Mouse (Mus musculus) gastrocnemius, adult 2 months (tissue): ENCODE data around the gene Fastk. TPM values are rescaled to one million over a fixed set of nuclear protein-coding genes. Genes with fewer than 3 reads are reported as not detected.

ENCODE experiments used
- DNase-seq: peaks from one replicate; pipeline ENCODE4 v3.0.0; 2022
- H3K27ac ChIP-seq: fragments of 200-600 bp; 2 replicates; pipeline ENCODE4 v1.8.1; 2022; ENCODE audit warnings: mild to moderate bottlenecking
- H3K4me3 ChIP-seq: fragments of 200-600 bp; 2 replicates; pipeline ENCODE4 v1.8.1; 2022; ENCODE audit warnings: mild to moderate bottlenecking, moderate library complexity
- CTCF ChIP-seq: fragments of 200-600 bp; IDR thresholded peaks from 2 replicates; pipeline ENCODE4 v1.8.1; 2022; ENCODE audit warnings: antibody characterized with exemption, mild to moderate bottlenecking, moderate library complexity
- intact Hi-C: fragments of 180-260 bp; cut with DNase I; formaldehyde crosslinking; loops from one replicate; pipeline ENCODE4 v1.15.1; 2025
- total RNA-seq, 2 experiments: library from RNA; stranded (reverse); gene quantifications; 2 replicates each; pipeline ENCODE4 v1.2.3; 2021

Gene Fastk
- total RNA-seq, 2 experiments from 2014 or later = 163 to 214 TPM

DNA sequence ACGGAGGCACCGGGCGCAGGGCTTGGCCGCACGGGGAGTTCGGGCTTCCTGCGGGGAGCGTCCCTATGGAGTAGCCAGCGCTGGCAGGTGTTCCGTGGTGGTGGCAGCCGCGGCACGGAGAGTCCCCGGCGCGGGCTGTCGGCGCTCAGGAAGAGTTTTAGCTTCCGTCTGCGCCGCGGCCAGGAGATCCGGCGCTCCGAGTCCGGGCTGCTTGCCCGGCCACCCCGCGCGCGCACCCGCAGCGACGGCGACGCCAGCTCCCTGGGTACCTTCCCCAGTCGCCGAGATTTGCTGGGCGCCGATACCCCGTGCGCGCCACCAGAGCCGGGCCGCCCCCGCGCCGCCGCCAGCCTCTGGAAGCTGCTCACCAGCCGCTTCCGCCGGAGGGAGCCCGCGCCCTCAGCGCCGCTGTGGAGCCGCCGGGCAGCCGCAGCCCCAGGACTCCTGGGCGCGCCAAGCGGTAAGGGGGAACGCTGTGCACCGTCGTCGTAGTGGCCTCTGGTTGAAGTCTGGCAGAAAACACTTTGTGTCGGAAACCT lies 29.7 kb upstream of the Fastk start:
- peak overlapping the region; percentile 63 for H3K27ac ChIP-seq
- intact Hi-C loops = loop anchor here (5.0 kb wide), 2 partner anchors 77 to 207 kb away; no protein-coding TSS in a partner anchor
- TF ChIP-seq CTCF = peak; percentile 42
- peak overlapping the region; percentile 73 for H3K4me3 ChIP-seq
- DNase-seq = peak; percentile 71

DNA sequence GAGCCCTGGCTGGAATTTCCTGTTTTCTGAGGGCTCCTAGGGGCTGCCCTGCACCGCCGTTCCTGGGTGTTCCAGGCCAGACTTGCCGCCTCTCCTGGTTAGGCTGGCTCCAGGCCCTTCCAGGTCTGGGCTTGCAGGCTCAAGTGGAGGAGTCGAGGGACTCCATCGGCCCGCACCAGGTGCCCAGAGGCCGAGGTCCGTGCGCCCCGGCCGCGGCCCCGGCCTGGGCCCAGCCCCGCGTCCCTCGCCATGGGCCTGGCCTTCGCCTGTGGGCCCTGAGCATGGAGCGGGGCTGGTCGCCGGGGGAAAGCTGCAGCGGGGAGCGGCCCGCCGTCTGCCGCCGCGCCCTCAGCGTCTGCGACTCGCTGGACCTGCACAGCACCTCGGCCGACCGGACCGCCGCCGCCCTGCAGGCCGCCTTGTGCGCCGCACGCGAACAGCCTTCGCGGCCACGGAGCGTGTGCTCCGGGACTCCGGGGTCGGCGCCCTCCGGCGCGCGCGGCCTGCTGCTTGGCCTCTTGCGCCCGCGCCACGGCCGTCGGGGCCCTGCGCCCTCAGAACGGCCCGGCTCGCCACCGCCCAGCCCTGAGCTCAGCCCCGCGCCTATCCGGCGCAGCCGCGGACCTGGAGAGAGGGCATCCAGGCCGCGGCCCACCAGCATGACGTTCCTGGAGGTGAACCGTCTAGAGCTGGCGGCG lies 29.1 kb upstream of the Fastk start:
- intact Hi-C loops = loop anchor here (5.0 kb wide), 2 partner anchors 77 to 207 kb away; no protein-coding TSS in a partner anchor
- TF ChIP-seq CTCF = no peak
- H3K4me3 ChIP-seq = peak overlapping the region; percentile 73
- H3K27ac ChIP-seq = peak overlapping the region; percentile 63
- DNase-seq = no peak

DNA sequence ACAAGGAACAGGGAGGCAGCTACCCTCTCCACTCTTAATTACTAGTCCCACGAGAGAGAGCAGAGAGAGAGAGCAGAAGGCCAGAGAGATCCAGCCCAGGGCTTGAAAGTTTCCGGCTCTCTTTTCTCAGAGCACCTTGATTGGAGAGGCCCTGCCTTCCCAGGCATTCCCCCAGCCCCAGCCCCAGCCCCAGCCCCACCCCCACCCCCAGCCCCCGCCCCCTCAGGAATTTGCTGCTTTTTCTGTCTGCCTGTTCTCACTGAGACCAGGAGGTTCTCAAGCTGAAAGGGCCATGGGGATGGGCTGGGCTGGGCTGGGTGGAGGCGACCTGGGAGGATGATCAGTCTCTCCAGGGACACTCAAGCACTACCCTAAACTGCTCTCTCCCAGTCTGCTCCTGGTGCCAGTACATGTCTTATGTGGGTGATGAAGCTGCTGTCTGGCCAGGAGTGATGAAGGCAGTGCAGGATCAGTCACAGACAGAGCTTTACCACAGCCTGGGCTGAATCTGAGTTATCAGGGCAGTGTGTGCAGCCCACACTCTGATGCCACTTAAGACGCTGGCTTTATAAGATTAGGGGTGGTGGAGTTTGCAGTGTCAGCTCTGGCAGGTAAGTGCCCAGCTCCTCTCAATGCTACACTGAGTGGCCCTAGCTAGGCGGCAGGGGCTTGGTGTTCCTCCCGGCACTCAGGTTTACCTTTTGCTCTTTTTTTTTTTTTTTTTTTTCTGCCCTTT lies 28.0 kb upstream of the Fastk start:
- no peak overlapping the region for H3K4me3 ChIP-seq
- no peak overlapping the region for H3K27ac ChIP-seq
- DNase-seq = no peak
- TF ChIP-seq CTCF = no peak
- intact Hi-C loops = loop anchor here (5.0 kb wide), 2 partner anchors 76 to 206 kb away; no protein-coding TSS in a partner anchor

DNA sequence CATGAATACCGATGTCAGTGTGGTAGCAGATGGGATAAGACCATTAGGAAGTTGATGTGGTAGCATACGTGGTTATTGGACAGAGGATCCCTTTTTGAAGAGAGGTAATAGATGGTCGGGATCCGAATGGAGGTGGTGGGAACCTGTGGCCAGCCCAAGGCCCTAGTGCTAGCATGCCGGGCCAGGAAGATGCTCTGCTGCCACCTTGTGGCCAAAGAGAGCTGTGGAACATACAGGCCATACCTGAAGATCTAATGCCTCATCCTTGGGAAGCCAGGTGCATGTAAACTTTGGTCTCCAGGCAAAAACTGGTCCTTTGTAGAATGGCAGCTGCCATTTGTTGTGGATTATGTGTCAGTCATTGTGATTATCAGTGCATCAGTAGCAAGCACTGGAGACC lies 25.5 kb upstream of the Fastk start:
- peak; percentile 98 for TF ChIP-seq CTCF
- Histone ChIP-seq H3K27ac (no peak overlapping the region), H3K4me3 (no peak overlapping the region)
- peak; percentile 84 for DNase-seq
- intact Hi-C loops = loop anchor here (1.0 to 5.0 kb wide), 4 partner anchors 18 to 203 kb away; partner anchors contain the start of gene Agap3

DNA sequence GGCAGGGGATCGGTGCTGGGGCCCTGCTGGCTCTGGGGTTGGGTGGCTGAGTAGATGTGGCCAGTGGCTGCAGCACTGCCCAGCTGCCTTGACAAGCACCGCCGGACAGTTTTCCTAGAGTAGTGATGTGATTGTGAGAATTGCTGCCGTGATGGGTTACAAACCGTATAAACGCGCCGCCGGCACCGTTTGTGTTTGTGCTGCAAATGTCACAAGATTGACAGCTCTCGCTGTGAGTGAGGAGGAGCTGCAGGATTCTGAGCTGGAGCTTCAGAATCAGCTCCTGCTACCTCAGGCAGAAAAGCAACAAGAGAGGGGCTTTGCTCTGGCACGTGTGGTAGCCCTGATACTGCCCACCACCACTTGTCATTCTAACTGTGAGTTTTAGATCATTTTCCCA lies 21.7 kb upstream of the Fastk start:
- intact Hi-C loops = no loop called here
- no peak for TF ChIP-seq CTCF
- H3K27ac ChIP-seq = no peak overlapping the region

DNA sequence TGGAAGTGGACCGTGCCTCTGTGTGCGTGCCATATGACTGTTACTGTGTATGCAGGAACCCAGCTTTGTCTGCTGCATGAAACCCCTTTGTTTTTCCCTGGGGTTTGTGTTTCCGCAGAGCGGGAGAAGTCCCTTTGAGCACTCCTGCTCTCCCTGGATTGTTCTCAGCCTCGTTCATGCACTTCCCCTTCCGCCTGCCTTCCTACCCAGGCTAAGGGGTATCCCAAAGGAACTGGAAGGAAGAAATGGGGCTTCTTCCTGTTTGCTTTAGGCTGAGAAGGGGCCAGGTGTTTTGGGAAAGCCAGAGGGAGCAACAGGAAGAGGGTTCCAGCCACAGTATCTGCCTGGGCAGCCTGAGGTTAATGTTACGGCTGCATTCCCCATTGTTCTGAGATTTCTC lies 10.5 kb upstream of the Fastk start:
- peak overlapping the region; percentile 51; the same call in 1 of the 2 replicates for H3K27ac ChIP-seq
- intact Hi-C loops = no loop called here
- no peak for TF ChIP-seq CTCF
- H3K4me3 ChIP-seq = no peak overlapping the region
- no peak for DNase-seq

More for the DNA sequence above, 21.7 kb upstream of the Fastk start:
- no peak overlapping the region for H3K4me3 ChIP-seq
- no peak for DNase-seq

DNA sequence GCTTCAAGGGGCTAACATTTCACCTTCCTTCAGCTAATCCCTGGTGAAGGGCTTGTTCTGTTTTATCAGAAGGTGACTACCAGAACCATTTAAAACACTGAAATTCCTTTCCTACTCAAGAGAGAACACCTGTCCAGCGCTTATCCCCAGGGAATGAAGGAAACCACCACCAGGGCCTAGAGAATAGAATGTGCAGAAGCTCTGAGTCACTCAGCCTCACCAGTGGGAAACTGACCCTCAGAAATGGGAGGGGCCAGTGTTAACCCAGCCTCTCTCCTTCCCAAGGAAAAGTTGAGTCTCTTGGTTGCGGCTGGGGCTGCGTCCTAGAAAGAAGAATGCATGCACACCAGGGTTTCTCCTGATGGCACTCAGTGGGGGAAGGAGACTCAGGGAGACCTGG lies 10.0 kb upstream of the Fastk start:
- H3K27ac ChIP-seq = peak overlapping the region; percentile 51; the same call in 1 of the 2 replicates
- TF ChIP-seq CTCF = no peak
- DNase-seq = no peak
- intact Hi-C loops = no loop called here
- H3K4me3 ChIP-seq = peak overlapping the region; percentile 10; the same call in 1 of the 2 replicates

DNA sequence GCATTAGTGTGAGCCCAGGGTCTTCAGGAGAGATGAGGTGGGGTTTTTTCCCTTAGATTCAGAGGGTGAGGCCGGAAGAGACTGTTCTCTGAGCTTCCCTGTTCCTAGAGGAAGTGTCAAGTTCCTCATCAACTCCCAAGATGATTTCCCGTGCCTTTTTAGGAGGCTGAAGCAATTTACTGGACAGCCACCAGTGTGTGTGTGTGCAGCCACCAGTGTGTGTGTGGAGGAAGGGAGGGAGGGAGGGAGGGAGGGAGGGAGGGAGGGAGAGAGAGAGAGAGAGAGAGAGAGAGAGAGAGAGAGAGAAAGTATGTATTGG lies 8.9 kb upstream of the Fastk start:
- no peak for DNase-seq
- TF ChIP-seq CTCF = no peak
- intact Hi-C loops = loop anchor here (2.0 to 5.0 kb wide), 2 partner anchors 17 to 37 kb away; no protein-coding TSS in a partner anchor
- peak overlapping the region; percentile 88 for H3K4me3 ChIP-seq
- peak overlapping the region; percentile 96 for H3K27ac ChIP-seq

DNA sequence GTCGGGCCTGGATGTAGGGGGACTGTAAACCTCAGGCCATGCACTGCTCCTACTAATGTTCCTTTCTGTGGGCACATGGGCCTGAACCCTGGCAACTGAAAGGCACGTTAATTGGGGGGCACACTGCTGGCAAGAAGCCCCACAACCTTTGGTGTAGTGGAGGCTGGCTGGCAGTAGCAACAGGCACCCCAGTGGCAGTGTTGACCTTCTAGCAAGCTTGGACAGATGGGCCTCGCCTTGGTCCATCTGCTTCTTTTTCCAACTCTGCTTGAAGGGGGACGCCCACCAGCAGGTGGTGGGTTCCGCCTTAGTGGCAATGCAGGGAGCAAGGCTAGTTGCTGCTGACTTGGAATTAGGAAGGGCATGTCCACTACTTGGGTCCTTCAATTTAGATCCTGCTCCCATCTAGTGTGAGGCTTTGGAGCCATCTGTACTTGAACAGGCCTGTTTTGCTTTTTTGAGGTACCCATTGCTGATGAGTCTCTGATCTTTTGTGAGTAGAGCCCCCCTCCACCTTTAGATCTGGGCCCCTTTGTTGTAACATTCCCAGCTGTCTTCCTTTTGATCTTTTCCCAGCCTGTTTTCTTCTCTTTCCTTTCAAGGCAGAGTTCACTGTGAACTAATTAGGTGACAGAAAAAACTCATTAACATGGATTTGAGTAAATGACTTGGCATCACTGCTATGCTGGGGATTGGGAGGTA lies 8.3 kb upstream of the Fastk start:
- intact Hi-C loops = loop anchor here (2.0 to 5.0 kb wide), 2 partner anchors 17 to 36 kb away; no protein-coding TSS in a partner anchor

DNA sequence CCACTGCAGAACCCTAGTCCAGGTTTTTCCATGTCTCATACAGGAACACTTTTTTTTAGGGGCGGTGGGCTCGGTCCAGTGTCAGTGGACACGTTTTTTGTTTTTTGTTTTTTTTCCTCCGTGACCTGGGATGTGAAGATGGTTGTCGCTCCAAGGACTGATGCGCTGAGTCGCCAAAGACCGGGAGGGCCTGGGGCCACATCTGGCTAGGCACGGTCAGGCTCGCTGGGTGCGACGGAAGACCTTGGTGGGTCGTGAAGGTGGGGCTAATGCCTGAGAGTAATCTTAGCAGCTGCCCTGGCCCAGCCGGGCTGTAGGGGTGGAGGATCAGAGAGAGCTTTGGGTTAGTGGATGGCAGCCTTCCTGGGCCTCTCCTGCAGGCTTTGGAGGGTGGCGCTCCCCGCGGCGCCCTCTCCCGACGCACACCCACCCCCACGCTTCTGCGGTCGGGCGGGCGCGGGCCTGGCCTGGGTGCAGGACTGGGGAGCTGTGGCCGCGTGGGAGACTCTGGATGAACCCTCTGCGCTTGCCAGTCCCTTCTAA lies 7.7 kb upstream of the Fastk start:
- no peak for TF ChIP-seq CTCF
- peak overlapping the region; percentile 96 for H3K27ac ChIP-seq
- intact Hi-C loops = loop anchor here (2.0 to 5.0 kb wide), 2 partner anchors 18 to 35 kb away; no protein-coding TSS in a partner anchor
- DNase-seq = peak; percentile 57
- peak overlapping the region; percentile 88 for H3K4me3 ChIP-seq

More for the DNA sequence above, 8.3 kb upstream of the Fastk start:
- TF ChIP-seq CTCF = no peak
- no peak for DNase-seq
- Histone ChIP-seq H3K27ac (peak overlapping the region; percentile 96), H3K4me3 (peak overlapping the region; percentile 88)

DNA sequence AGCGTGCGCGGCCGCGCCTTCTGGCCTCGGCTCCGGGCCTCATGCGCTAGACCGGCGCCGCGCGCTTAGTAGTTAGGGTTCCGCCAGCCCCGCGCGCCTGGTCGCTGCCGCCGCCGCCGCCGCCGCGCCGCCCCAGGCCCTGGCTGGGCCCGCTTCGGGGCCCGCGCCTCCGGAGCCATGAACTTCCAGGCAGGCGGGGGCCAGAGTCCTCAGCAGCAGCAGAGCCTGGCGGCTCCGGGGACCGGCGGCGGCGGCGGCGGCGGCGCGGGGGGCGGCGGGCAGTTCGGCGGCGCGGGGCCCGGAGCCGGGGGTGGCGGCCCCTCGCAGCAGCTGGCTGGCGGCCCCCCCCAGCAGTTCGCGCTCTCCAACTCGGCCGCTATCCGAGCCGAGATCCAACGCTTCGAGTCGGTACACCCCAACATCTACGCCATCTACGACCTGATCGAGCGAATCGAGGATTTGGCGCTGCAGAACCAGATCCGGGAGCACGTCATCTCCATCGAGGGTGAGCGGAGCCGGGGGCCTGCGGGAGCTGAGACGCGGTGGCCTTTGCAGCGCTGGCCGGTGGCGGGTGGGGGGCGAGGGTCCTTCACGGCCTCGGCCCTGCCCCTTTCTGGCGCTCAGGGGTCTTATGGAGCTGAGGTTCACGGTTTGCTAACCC lies 7.1 kb upstream of the Fastk start, which contains the start of gene Agap3:
TSS of gene Agap3 (plus strand) at position 148 of the 661 bp plus-strand sequence.
- Histone ChIP-seq H3K4me3 (peak within 1 kb of the TSS; percentile 88), H3K27ac (peak within 1 kb of the TSS; percentile 96)
- intact Hi-C loops = loop anchor here (2.0 to 5.0 kb wide), 2 partner anchors 19 to 35 kb away; no protein-coding TSS in a partner anchor
- TF ChIP-seq CTCF = no peak
- no peak for DNase-seq
